Mouse (Mus musculus) ES-E14 (cell line): ENCODE measurements around the gene Tmem123.

Experiments used
- CHD2 ChIP-seq: IDR thresholded peaks from 2 replicates; pipeline ENCODE4 v1.6.1; 2014; ENCODE audit warnings: mild to moderate bottlenecking, low read depth, low read length, inconsistent platforms
- HCFC1 ChIP-seq: IDR thresholded peaks from 2 replicates; pipeline ENCODE4 v1.6.1; 2012; ENCODE audit warnings: low read length, inconsistent platforms, borderline replicate concordance; ENCODE audit not compliant: insufficient read depth

DNA sequence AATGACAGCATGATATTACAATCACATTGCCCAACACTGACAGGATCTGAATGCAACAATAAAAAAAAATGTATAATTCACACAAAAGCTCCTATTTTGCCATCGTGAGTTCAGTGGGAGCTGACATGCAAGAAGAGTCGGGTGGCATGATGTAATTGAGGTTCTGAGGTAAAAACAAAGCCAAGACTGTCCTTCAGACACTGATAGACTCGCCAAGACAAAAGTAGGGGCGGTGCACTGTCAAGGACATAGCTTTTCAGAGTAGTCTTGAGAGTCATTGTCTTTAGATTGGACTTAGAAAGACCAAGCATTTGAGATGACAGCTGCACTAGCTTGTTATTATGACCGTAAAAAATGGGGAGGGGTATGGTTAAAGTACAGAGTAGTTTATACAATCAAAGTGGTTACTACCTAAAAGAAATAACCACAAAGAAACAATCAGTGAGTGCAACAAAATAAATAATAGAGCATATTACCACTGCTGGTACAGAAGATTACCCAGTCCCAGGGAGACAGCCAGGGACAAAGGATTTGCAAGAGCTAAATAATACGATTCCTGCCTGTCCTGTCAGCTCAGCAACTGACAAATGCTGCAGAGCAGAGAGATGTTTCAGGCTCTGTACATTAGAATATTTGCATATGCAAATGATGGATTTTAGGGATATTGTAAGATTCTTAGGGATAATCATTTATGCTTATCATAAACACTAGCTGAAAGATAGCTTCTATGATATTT is 32.5 kb downstream of the Tmem123 start:
- TF ChIP-seq HCFC1 (no peak), CHD2 (peak; percentile 46)
